Mouse (Mus musculus) layer of hippocampus, adult 2 months (tissue): ENCODE results near the gene Pmp22. TPM values are rescaled to one million over a fixed set of nuclear protein-coding genes. Genes with fewer than 3 reads are reported as not detected.

Source experiments
- DNase-seq, 2 experiments: peaks; one replicate each; pipeline ENCODE4 v3.0.0; 2022; ENCODE audit warnings: low spot score in 2 of 2
- H3K27ac ChIP-seq: fragments of 200-600 bp; 2 replicates; pipeline ENCODE4 v1.8.1; 2022
- H3K4me3 ChIP-seq: fragments of 200-600 bp; 2 replicates; pipeline ENCODE4 v1.8.1; 2022; ENCODE audit warnings: mild to moderate bottlenecking
- CTCF ChIP-seq: fragments of 200-600 bp; conservative IDR thresholded peaks from 2 replicates; pipeline ENCODE4 v1.8.1; 2022; ENCODE audit warnings: antibody characterized with exemption, mild to moderate bottlenecking, moderate library complexity
- total RNA-seq, 2 experiments: library from RNA; stranded (reverse); gene quantifications; 2 replicates each; pipeline ENCODE4 v1.2.3; 2021

Gene Pmp22
- total RNA-seq, 2 experiments from 2014 or later: 17.9 to 21.4 TPM

DNA sequence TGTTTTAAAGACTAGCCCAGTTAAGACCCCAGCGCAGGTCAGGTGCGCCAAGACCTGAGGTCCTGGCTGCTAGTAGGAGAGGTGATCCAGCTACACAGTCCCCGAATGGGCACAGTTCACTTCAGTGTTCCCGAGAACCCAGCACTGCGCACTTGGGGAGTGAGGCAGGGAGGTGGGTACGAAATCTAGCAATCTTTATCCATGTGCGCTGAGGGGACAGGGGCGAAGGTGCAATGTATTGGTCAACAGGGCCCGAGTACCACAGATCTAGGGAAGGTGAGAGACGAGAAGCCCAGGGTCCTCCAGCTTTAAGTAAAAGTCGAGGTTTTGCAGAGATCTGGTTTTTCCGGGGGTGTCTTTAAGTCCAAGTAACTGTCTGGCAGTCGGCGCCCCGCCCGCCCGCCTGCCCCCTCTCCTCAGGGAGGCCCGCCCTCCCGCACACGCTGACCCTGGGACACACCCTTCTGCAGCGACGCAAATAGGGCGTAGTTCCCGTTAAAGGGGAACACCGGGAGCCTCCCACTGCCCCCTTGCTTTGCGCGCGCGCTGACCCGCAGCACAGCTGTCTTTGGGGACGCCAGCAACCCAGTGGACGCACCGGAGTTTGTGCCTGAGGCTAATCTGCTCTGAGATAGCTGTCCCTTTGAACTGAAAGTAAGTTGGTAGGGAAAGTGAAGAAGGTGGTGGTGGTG lies 2.4 kb downstream of the Pmp22 start:
- H3K27ac ChIP-seq: peak overlapping the region; percentile 88; the same call in 1 of the 2 replicates

DNA sequence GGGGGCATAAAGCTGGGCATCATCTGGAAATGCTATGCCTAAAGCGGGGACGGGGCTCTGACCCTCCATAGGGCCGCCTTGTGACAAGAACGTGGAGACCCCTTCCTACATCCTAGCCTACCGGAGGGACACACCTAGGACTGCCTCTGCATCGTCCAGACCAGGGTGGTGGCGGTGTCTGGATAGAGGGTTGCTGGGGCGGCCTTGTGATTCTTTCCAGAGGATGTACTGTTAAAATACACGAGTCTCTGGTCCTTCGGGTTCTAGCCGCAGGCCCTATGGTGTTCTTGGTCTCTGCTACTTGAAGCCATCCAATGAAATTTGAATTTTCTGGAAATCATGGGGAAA lies 2.9 kb downstream of the Pmp22 start:
- DNase-seq: no peak
- H3K4me3 ChIP-seq: peak overlapping the region; percentile 63
- no peak for TF ChIP-seq CTCF
- peak overlapping the region; percentile 88 for H3K27ac ChIP-seq

More for the DNA sequence above, 2.4 kb downstream of the Pmp22 start:
- TF ChIP-seq CTCF: no peak
- no peak for DNase-seq
- peak overlapping the region; percentile 63 for H3K4me3 ChIP-seq

DNA sequence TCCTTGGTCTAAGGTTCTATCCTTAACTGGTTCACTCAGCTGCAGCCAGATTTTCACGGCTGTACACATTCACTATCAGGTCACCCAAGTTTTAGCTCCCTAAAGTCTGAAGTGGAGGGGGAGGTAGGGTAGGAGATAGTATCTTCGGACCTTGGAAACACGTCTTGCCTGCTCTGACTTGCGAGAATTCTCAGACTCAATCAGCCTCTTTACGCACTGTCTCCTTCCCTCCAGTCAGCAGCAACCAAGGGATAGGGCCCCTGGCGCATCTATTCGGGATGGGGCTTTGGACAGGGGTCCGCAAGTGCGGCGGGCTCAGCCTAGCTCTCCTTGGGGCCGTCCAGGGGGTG lies 3.3 kb downstream of the Pmp22 start:
- DNase-seq: no peak
- Histone ChIP-seq H3K4me3 (peak overlapping the region; percentile 63), H3K27ac (peak overlapping the region; percentile 88)
- no peak for TF ChIP-seq CTCF

DNA sequence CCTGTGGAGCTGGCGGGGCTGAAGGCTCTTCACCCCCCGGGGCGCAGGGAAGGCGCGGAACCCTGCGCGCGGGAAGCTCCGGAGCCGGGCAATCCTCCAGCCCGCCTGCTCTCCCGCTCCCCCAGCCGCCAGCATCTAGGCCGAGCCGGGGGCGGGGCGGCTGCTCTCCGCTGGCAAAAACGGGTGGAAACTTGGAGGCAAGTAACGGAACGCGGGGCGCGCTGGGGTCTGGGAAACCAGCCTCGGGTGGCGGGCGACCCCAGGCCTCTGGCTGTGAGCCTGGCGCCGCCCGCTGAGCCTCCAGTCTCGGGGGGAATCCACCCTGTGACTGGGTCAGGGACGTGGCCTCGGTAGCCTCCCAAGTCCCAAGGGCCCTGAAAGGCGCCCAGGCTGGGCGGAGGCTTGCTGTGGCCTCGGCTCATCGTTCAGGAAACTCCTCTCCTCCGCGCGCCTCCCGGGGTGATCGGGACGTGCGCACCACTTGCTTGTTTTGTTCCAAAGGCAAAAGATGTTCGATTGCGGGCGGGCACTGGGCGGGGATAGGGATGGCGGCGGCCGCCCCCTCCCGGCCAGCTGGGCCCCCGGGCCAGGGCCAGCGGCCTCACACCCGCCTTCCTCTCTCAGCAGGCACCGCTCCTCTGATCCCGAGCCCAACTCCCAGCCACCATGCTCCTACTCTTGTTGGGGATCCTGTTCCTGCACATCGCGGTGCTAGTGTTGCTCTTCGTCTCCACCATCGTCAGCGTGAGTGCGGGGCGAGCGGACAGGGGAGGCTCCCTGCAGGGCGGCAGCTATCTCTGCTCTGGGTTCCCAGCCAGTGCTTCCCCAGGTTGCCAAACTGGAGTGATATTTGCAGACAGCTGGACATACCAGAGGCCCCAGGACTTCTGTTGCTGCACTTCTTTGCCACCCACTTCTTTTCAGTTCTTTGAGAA lies 4.0 kb downstream of the Pmp22 start:
- peak; percentile 50 to 55 for DNase-seq
- TF ChIP-seq CTCF: peak; percentile 57
- Histone ChIP-seq H3K27ac (peak overlapping the region; percentile 88), H3K4me3 (peak overlapping the region; percentile 63)

DNA sequence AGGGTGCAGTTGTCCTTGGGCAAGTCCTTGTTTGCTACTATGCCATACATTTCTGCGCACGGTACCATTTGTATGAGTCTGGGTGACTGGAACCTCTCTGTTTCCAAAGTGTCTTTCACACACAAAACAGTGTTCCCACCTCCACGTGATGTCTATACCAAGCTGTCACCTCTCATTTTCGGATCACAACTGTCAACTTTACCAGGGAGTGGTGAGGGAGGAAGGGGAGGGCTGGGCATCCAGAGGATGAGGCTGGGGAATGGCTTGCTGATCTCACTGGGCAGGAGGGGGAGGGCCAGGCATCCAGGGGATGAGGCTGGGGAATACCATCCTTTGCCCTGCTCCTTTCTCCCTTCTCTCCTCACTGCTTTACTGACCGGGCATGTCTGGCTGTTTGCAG lies 5.2 kb downstream of the Pmp22 start:
- Histone ChIP-seq H3K4me3 (no peak overlapping the region), H3K27ac (0 out of 2 replicates have a peak overlapping the region, but pooled peaks have one; percentile 88)
- no peak for TF ChIP-seq CTCF
- no peak for DNase-seq

DNA sequence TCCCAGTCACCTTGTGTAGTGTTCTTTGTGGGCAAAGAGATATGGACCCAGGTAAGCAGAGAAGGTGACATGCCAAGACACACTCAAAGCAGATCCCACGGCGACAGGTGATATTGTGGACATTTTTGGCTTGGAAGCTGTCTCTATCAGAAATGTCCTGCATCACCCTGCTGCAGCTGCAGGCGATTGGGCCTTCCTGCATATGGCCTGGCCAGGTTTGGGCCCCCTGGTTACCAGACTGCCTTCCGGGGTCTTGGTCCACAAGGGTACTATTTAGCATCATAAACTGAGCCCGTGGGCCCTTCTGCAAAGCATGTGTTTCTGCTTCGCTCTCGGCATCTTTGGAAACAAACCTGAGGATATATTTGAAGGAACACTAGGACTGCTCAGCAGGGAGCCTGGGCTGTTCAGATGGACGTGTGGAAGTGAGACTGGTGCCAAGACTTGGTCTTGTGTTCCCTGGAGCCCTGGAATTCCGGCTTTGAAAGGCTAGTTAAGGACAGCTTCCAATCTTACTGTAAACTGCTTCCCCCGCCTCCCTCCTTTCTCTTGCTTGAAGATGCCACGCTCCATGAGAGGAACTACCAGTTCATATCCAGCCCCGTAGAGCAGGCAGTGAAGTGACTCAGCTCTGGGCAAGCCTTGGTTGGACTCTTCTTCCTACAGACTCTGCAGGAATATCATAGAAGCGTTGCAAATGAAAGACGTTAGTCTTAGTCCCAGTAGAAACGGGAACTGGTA lies 6.1 kb downstream of the Pmp22 start:
- TF ChIP-seq CTCF: no peak
- no peak overlapping the region for H3K4me3 ChIP-seq
- H3K27ac ChIP-seq: peak overlapping the region; percentile 72
- DNase-seq: no peak

DNA sequence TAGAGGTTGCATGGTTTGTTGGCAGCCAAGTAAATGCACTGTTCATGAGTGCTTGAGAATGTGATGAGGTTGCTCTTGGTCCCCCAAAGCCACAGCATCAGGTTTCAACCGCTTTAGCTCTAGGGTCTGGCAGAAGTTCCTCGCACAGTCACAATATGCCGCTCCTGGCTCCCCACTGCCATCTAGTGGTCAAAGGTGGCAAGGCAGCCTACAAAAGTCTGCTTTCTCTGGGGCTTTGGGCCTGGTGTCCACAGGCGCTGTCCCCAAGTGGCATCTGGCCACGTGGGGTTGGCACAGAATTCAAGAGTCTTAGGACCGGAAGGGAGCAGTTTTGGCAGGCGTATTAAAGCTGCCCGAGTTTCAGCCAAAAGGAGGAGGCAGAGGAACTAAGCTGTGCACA lies 6.8 kb downstream of the Pmp22 start:
- no peak overlapping the region for H3K4me3 ChIP-seq

DNA sequence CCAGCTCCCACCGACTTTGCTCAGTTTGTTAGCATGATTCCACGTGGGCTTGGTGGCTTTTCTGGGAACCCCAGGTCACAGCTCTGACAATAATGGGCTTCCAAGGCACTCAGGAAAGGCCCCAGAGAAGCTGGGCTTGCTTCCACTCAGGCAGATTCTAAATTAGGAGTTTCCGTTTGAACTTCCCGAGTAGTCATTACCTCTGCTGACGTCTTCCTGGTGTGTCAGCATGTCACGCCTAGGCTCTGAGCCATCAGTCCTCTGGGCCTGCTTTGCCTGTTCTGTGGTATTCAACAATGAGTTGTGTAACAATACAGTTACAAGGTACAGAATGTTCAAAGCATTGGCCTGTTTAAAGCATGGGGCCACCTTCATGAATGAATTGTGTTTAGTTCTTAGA lies 7.4 kb downstream of the Pmp22 start:
- DNase-seq: no peak
- peak overlapping the region; percentile 81 for H3K27ac ChIP-seq
- no peak overlapping the region for H3K4me3 ChIP-seq
- no peak for TF ChIP-seq CTCF

More for the DNA sequence above, 6.8 kb downstream of the Pmp22 start:
- peak; percentile 92 to 97 for DNase-seq
- H3K27ac ChIP-seq: peak overlapping the region; percentile 81
- TF ChIP-seq CTCF: peak; percentile 99

DNA sequence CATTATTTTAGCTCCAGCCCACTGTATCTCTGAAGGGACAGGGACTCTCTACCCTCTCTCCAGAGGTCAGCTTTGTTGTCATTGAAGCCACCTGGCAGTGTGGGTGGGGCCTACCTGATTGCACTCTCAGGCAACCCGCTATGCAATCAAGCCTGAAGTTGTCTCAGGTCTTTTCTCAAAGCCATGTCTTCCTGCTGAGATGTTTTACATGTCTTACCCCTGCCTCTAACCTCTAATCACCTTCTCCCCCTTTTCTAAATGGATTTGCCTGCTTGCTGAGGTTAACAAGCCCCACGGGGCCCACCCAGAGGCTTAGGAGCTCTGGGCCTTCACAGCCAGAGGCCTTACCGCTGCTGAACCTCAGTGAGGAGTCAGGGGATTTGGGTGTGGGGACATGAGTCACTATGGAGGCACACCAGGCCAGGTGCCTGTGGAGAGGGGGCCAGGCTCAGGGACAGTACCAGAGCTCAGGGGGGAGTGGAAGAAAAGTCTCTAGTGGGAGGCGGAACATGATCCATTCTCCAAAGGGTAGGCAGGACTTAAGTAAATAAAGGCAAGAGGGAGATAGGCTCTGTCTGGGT lies 8.1 kb downstream of the Pmp22 start:
- Histone ChIP-seq H3K4me3 (no peak overlapping the region), H3K27ac (peak overlapping the region; percentile 81)
- no peak for DNase-seq
- TF ChIP-seq CTCF: no peak

DNA sequence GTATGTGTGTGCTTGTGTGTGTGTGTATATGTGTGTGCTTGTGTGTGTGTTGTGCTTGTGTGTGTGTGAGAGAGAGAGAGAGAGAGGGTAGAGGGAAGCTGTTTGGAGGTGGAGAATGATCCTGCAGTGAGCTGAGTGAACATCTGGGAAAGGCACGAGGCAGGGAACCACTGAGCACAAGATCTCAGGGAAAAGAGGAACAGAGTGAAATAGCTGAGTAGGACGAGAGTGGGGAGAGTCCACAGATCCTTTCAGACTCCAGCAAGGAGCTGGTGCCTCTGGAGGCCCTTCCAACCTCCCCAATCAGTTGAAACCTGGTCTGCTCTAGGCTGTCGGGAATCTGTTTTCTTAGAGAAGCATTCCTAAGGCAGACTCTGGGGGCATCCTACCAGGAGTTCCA lies 10.0 kb downstream of the Pmp22 start:
- Histone ChIP-seq H3K4me3 (no peak overlapping the region), H3K27ac (no peak overlapping the region)
- no peak for DNase-seq
- TF ChIP-seq CTCF: no peak

DNA sequence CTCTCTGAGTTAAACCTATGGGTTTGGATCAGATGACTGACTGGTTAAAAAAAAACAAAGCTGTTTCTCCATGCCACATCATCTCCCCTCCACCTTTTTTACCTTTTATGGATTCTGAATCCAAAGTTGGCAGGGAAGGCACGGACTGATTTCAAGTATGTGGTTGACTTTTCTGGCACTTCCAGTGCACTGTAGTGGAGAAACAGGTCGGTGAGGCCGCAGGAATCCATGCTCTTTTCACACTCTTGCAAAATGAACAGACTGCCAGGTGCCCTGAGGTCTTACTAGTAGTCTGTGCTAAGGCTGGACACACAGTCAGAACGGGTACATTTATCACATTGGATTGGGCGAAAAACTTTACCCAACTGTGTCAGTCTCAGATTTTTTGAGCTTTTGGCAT lies 13.5 kb downstream of the Pmp22 start:
- no peak overlapping the region for H3K27ac ChIP-seq
- DNase-seq: no peak
- no peak for TF ChIP-seq CTCF
- no peak overlapping the region for H3K4me3 ChIP-seq

DNA sequence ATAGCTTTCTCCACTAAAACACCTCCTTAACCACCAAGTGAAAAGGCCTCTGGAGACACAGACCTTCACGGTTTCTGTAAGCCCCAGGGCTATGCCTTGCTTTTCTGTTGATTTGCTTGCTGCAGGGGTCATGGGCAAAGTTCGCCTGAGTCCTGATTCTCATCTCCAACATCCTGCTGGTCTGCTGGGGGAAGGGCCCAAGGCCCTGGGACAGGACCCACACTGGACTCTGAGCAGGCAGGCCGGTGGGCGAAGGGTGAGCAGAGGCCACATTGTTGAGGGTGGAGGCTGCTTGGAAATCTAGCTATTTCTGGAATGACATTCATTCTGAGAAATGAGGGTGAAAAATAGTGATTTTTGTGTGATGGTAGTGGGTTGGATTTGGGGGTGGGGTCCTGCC lies 14.0 kb downstream of the Pmp22 start:
- DNase-seq: no peak
- Histone ChIP-seq H3K4me3 (no peak overlapping the region), H3K27ac (no peak overlapping the region)
- no peak for TF ChIP-seq CTCF

DNA sequence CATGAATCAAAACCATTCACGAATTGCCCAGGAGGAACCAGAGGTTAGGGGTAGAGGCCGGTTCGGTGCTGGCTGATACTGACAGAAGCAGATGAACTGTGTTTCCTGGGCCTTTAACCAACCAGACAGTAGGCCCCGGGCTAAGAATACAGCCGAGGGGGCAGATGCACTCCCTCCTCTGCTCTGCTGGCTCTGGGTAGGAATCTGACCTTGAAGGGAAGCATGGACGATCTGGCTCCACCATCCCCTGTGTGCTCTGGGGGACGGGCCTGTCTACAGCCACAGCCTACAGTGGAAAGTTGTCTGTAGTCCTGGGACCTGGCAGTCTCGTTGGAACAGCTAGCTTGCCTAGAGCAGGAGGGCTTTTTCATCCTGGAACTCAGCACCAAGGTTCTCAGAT lies 14.7 kb downstream of the Pmp22 start:
- TF ChIP-seq CTCF: no peak
- no peak overlapping the region for H3K4me3 ChIP-seq
- H3K27ac ChIP-seq: no peak overlapping the region
- DNase-seq: no peak
